Mouse (Mus musculus): Measurements from ENCODE around the gene Ptbp1. TPM values are rescaled to one million over a fixed set of nuclear protein-coding genes. Genes with fewer than 3 reads are reported as not detected.

The Ptbp1 gene
- polyA plus RNA-seq, 1 experiment from 2014 or later = 264 TPM

GRCm38 (mm10) chr10:79906712-79907111, 52.5 kb downstream of the Ptbp1 start:
- Histone ChIP-seq H3K4me1 (peaks cover 23% of the 10 kb centered on the region), H3K36me3 (peaks cover 67% of the 10 kb centered on the region), H3K27ac (no peak overlapping the region), H3K4me3 (no peak overlapping the region), H3K27me3 (ENCODE audit: insufficient read depth, poor library complexity, severe bottlenecking) (no peaks in the 10 kb centered on the region), H3K9me3 (no peaks in the 10 kb centered on the region)
- no peak for DNase-seq (ENCODE audit: low spot score)
- WGBS = 93% methylated on average over 9 of the region's 9 CpGs

- Histone ChIP-seq H3K27me3 (ENCODE audit: insufficient read depth, poor library complexity, severe bottlenecking) (no peaks in the 10 kb centered on the region), H3K4me3 (no peak overlapping the region), H3K27ac (0 out of 2 replicates have a peak overlapping the region, but pooled peaks have one; percentile 25), H3K4me1 (peaks cover 26% of the 10 kb centered on the region), H3K9me3 (no peaks in the 10 kb centered on the region), H3K36me3 (peaks cover 69% of the 10 kb centered on the region)
- 94% methylated on average over 10 of the region's 10 CpGs for WGBS
- DNase-seq (ENCODE audit: low spot score) = no peak
Measured at GRCm38 (mm10) chr10:79907415-79907814, 53.2 kb downstream of the Ptbp1 start.

GRCm38 (mm10) chr10:79908167-79909091, 54.2 kb downstream of the Ptbp1 start, which contains the start of gene Med16:
TSS of gene Med16 (minus strand) at chr10:79908923.
- H3K4me1 ChIP-seq = peaks cover 29% of the 10 kb centered on the region
- H3K4me3 ChIP-seq = peak within 1 kb of the TSS; percentile 86
- peak; percentile 98 for DNase-seq (ENCODE audit: low spot score)
- no peaks in the 10 kb centered on the region for H3K27me3 ChIP-seq (ENCODE audit: insufficient read depth, poor library complexity, severe bottlenecking)
- no peaks in the 10 kb centered on the region for H3K9me3 ChIP-seq
- 2% methylated on average over 52 of the region's 52 CpGs for WGBS
- peak within 1 kb of the TSS; percentile 100 for H3K27ac ChIP-seq
- H3K36me3 ChIP-seq = peaks cover 67% of the 10 kb centered on the region

- Histone ChIP-seq H3K4me3 (peak overlapping the region; percentile 86), H3K27me3 (ENCODE audit: insufficient read depth, poor library complexity, severe bottlenecking) (no peaks in the 10 kb centered on the region), H3K4me1 (peaks cover 38% of the 10 kb centered on the region), H3K36me3 (peaks cover 63% of the 10 kb centered on the region), H3K27ac (peak overlapping the region; percentile 100), H3K9me3 (no peaks in the 10 kb centered on the region)
- no peak for DNase-seq (ENCODE audit: low spot score)
- 25% methylated on average over 14 of the region's 14 CpGs for WGBS
Measured at GRCm38 (mm10) chr10:79909092-79909922, 55.1 kb downstream of the Ptbp1 start.

GRCm38 (mm10) chr10:79910556-79910955, 56.3 kb downstream of the Ptbp1 start, which contains the start of gene Gm26602:
TSS of gene Gm26602 (plus strand) at chr10:79910856.
- no peak within 1 kb of the TSS for H3K27ac ChIP-seq
- 0 out of 2 replicates have a peak within 1 kb of the TSS, but pooled peaks have one; percentile 86 for H3K4me3 ChIP-seq
- 94% methylated on average over 4 of the region's 4 CpGs for WGBS
- H3K4me1 ChIP-seq = peaks cover 50% of the 10 kb centered on the region
- DNase-seq (ENCODE audit: low spot score) = no peak
- no peaks in the 10 kb centered on the region for H3K9me3 ChIP-seq
- no peaks in the 10 kb centered on the region for H3K27me3 ChIP-seq (ENCODE audit: insufficient read depth, poor library complexity, severe bottlenecking)
- H3K36me3 ChIP-seq = peaks cover 50% of the 10 kb centered on the region

GRCm38 (mm10) chr10:79912412-79912811, 58.2 kb downstream of the Ptbp1 start:
- Histone ChIP-seq H3K4me3 (no peak overlapping the region), H3K27me3 (ENCODE audit: insufficient read depth, poor library complexity, severe bottlenecking) (peaks cover 2% of the 10 kb centered on the region), H3K27ac (no peak overlapping the region), H3K4me1 (peaks cover 61% of the 10 kb centered on the region), H3K9me3 (no peaks in the 10 kb centered on the region), H3K36me3 (peaks cover 32% of the 10 kb centered on the region)
- WGBS = 57% methylated on average over 20 of the region's 20 CpGs
- no peak for DNase-seq (ENCODE audit: low spot score)

Small RNAs within 50 kb of the gene (microRNA-seq; reads per million reads assigned to microRNA genes)
- not detected for gene Mir6910

Other genes starting within 250 kb of the Ptbp1 start
- gene C2cd4c, start 240.4 kb upstream of the Ptbp1 start, polyA plus RNA-seq (2016; fragmentation: Nextera tagmentation; extraction: Ambion mirVana) = not detected in 2 replicates
- 2.7 and 6.3 TPM in 2 replicates for gene Shc2, start 216.5 kb upstream of the Ptbp1 start, polyA plus RNA-seq (2016; fragmentation: Nextera tagmentation; extraction: Ambion mirVana)
- not detected in 2 replicates for gene Odf3l2, start 208.7 kb upstream of the Ptbp1 start, polyA plus RNA-seq (2016; fragmentation: Nextera tagmentation; extraction: Ambion mirVana)
- 0.38 and 1.3 TPM in 2 replicates for gene Madcam1, start 189.9 kb upstream of the Ptbp1 start, polyA plus RNA-seq (2016; fragmentation: Nextera tagmentation; extraction: Ambion mirVana)
- 52.3 and 59.4 TPM in 2 replicates for gene Tpgs1, start 185.1 kb upstream of the Ptbp1 start, polyA plus RNA-seq (2016; fragmentation: Nextera tagmentation; extraction: Ambion mirVana)
- 188 and 215 TPM in 2 replicates for gene Cdc34, start 172.2 kb upstream of the Ptbp1 start, polyA plus RNA-seq (2016; fragmentation: Nextera tagmentation; extraction: Ambion mirVana)
- gene Gzmm, start 165.4 kb upstream of the Ptbp1 start, polyA plus RNA-seq (2016; fragmentation: Nextera tagmentation; extraction: Ambion mirVana) = 0.46 and 0.54 TPM in 2 replicates
- 1,251 and 1,319 TPM in 2 replicates for gene Bsg, start 149.9 kb upstream of the Ptbp1 start, polyA plus RNA-seq (2016; fragmentation: Nextera tagmentation; extraction: Ambion mirVana)
- not detected in 2 replicates for gene Hcn2, start 137.8 kb upstream of the Ptbp1 start, polyA plus RNA-seq (2016; fragmentation: Nextera tagmentation; extraction: Ambion mirVana)
- 39.8 and 42.5 TPM in 2 replicates for gene Polrmt, start 107.8 kb upstream of the Ptbp1 start, polyA plus RNA-seq (2016; fragmentation: Nextera tagmentation; extraction: Ambion mirVana)
- 0.11 and 0.16 TPM in 2 replicates for gene Fgf22, start 99.4 kb upstream of the Ptbp1 start, polyA plus RNA-seq (2016; fragmentation: Nextera tagmentation; extraction: Ambion mirVana)
- 84.4 and 113 TPM in 2 replicates for gene Rnf126, start 87.5 kb upstream of the Ptbp1 start, polyA plus RNA-seq (2016; fragmentation: Nextera tagmentation; extraction: Ambion mirVana)
- gene Fstl3, start 77.2 kb upstream of the Ptbp1 start, polyA plus RNA-seq (2016; fragmentation: Nextera tagmentation; extraction: Ambion mirVana) = 7.9 and 8.0 TPM in 2 replicates
- not detected in 2 replicates for gene Prss57, start 63.5 kb upstream of the Ptbp1 start, polyA plus RNA-seq (2016; fragmentation: Nextera tagmentation; extraction: Ambion mirVana)
- 80.7 and 83.1 TPM in 2 replicates for gene Palm, start 60.9 kb upstream of the Ptbp1 start, polyA plus RNA-seq (2016; fragmentation: Nextera tagmentation; extraction: Ambion mirVana)
- 0.21 and 0.82 TPM in 2 replicates for gene Misp, start 33.4 kb upstream of the Ptbp1 start, polyA plus RNA-seq (2016; fragmentation: Nextera tagmentation; extraction: Ambion mirVana)
- gene Prtn3, start 20.0 kb downstream of the Ptbp1 start, polyA plus RNA-seq (2016; fragmentation: Nextera tagmentation; extraction: Ambion mirVana) = 2.4 and 7.8 TPM in 2 replicates
- gene Plppr3, start 20.2 kb downstream of the Ptbp1 start, polyA plus RNA-seq (2016; fragmentation: Nextera tagmentation; extraction: Ambion mirVana) = 16.2 and 36.9 TPM in 2 replicates
- 0.14 and 0.15 TPM in 2 replicates for gene Elane, start 31.8 kb downstream of the Ptbp1 start, polyA plus RNA-seq (2016; fragmentation: Nextera tagmentation; extraction: Ambion mirVana)
- gene Cfd, start 36.4 kb downstream of the Ptbp1 start, polyA plus RNA-seq (2016; fragmentation: Nextera tagmentation; extraction: Ambion mirVana) = not detected in 2 replicates
- 51.9 and 54.4 TPM in 2 replicates for gene Med16, start 54.5 kb downstream of the Ptbp1 start, polyA plus RNA-seq (2016; fragmentation: Nextera tagmentation; extraction: Ambion mirVana)
- gene Gm26602, start 56.4 kb downstream of the Ptbp1 start, polyA plus RNA-seq (2016; fragmentation: Nextera tagmentation; extraction: Ambion mirVana) = 1.4 and 4.0 TPM in 2 replicates
- 0.31 and 0.33 TPM in 2 replicates for gene Kiss1r, start 62.5 kb downstream of the Ptbp1 start, polyA plus RNA-seq (2016; fragmentation: Nextera tagmentation; extraction: Ambion mirVana)
- 88.7 and 96.0 TPM in 2 replicates for gene R3hdm4, start 66.8 kb downstream of the Ptbp1 start, polyA plus RNA-seq (2016; fragmentation: Nextera tagmentation; extraction: Ambion mirVana)
- 12.5 and 16.4 TPM in 2 replicates for gene Arid3a, start 72.6 kb downstream of the Ptbp1 start, polyA plus RNA-seq (2016; fragmentation: Nextera tagmentation; extraction: Ambion mirVana)
- 127 and 155 TPM in 2 replicates for gene Wdr18, start 105.7 kb downstream of the Ptbp1 start, polyA plus RNA-seq (2016; fragmentation: Nextera tagmentation; extraction: Ambion mirVana)
- gene Grin3b, start 116.3 kb downstream of the Ptbp1 start, polyA plus RNA-seq (2016; fragmentation: Nextera tagmentation; extraction: Ambion mirVana) = 0.30 and 0.34 TPM in 2 replicates
- gene Tmem259, start 129.9 kb downstream of the Ptbp1 start, polyA plus RNA-seq (2016; fragmentation: Nextera tagmentation; extraction: Ambion mirVana) = 12.7 and 16.4 TPM in 2 replicates
- gene Cnn2, start 134.2 kb downstream of the Ptbp1 start, polyA plus RNA-seq (2016; fragmentation: Nextera tagmentation; extraction: Ambion mirVana) = 408 and 456 TPM in 2 replicates
- 2.8 and 4.1 TPM in 2 replicates for gene Abca7, start 142.1 kb downstream of the Ptbp1 start, polyA plus RNA-seq (2016; fragmentation: Nextera tagmentation; extraction: Ambion mirVana)
- gene Arhgap45, start 162.2 kb downstream of the Ptbp1 start, polyA plus RNA-seq (2016; fragmentation: Nextera tagmentation; extraction: Ambion mirVana) = 12.0 and 16.7 TPM in 2 replicates
- 181 and 233 TPM in 2 replicates for gene Polr2e, start 185.4 kb downstream of the Ptbp1 start, polyA plus RNA-seq (2016; fragmentation: Nextera tagmentation; extraction: Ambion mirVana)
- 767 and 797 TPM in 2 replicates for gene Gpx4, start 192.7 kb downstream of the Ptbp1 start, polyA plus RNA-seq (2016; fragmentation: Nextera tagmentation; extraction: Ambion mirVana)